Mouse (Mus musculus) intestine, postnatal 0 days (tissue): Measurements from ENCODE around the gene Prkg1. TPM values are rescaled to one million over a fixed set of nuclear protein-coding genes. Genes with fewer than 3 reads are reported as not detected.

Experiments used
- ATAC-seq: fragments of 200-750 bp; cut with Nextera tagmentation; 2 replicates; pipeline ENCODE4 v1.8.0; 2017; ENCODE audit warnings: mild to moderate bottlenecking, moderate TSS enrichment, moderate library complexity
- H3K27ac ChIP-seq: fragments of 300-500 bp; sonication (generic); 2 replicates; pipeline ENCODE4 v1.5.1; 2014; ENCODE audit warnings: mild to moderate bottlenecking, low read depth, low read length, moderate library complexity
- H3K27me3 ChIP-seq: fragments of 300-500 bp; sonication (generic); replicated peaks from 2 replicates; pipeline ENCODE4 v1.6.1; 2014; ENCODE audit warnings: low read length, mixed read lengths; ENCODE audit not compliant: control insufficient read depth, insufficient read depth
- H3K36me3 ChIP-seq: fragments of 300-500 bp; sonication (generic); 2 replicates; pipeline ENCODE4 v1.6.1; 2014; ENCODE audit warnings: mild to moderate bottlenecking, moderate library complexity; ENCODE audit not compliant: control insufficient read depth, insufficient read depth
- H3K4me1 ChIP-seq: fragments of 300-500 bp; sonication (generic); replicated peaks from 2 replicates; pipeline ENCODE4 v1.6.1; 2014; ENCODE audit warnings: antibody characterized with exemption, low read length, mixed read lengths; ENCODE audit not compliant: control insufficient read depth, insufficient read depth
- H3K4me2 ChIP-seq: fragments of 300-500 bp; sonication (generic); replicated peaks from 2 replicates; pipeline ENCODE4 v1.6.1; 2014; ENCODE audit warnings: low read depth, mild to moderate bottlenecking, moderate library complexity
- H3K4me3 ChIP-seq: fragments of 300-500 bp; sonication (generic); 2 replicates; pipeline ENCODE4 v1.5.1; 2014; ENCODE audit warnings: low read depth, low read length
- H3K9ac ChIP-seq: fragments of 300-500 bp; sonication (generic); 2 replicates; pipeline ENCODE4 v1.6.1; 2014; ENCODE audit warnings: mild to moderate bottlenecking, low read depth, low read length
- H3K9me3 ChIP-seq: fragments of 300-500 bp; sonication (generic); 2 replicates; pipeline ENCODE4 v1.6.1; 2016; ENCODE audit warnings: mixed run types; ENCODE audit not compliant: control insufficient read depth
- CTCF ChIP-seq: sonication (generic); IDR thresholded peaks from 2 replicates; pipeline ENCODE4 v1.5.1; 2016; ENCODE audit warnings: low read depth, mild to moderate bottlenecking, control low read depth, antibody characterized with exemption, moderate library complexity
- WGBS: fragments of 180-500 bp; shearing (Covaris S2); extraction: QIAGEN DNeasy Blood & Tissue Kit; methylation state at CpG from one replicate; pipeline ENCODE4 v1.1.7; 2014; 5-methylcytosine and 5-hydroxymethylcytosine counted together
- polyA plus RNA-seq: library from polyadenylated mRNA; unstranded; fragments of >200 nt; fragmentation: Nextera tagmentation; extraction: Ambion mirVana; gene quantifications from 2 replicates; pipeline ENCODE4 v1.2.1, GENCODE M21; 2015

The Prkg1 gene
- polyA plus RNA-seq, 1 experiment from 2014 or later = 4.0 TPM

- no peak overlapping the region for H3K27ac ChIP-seq
- no peaks in the 10 kb centered on the region for H3K4me1 ChIP-seq
- no peak for ATAC-seq
- H3K4me2 ChIP-seq = no peak overlapping the region
- WGBS = 75% methylated on average over 1 of the region's 1 CpGs
- no peak overlapping the region for H3K4me3 ChIP-seq
- no peaks in the 10 kb centered on the region for H3K36me3 ChIP-seq
- no peak for TF ChIP-seq CTCF
- no peak overlapping the region for H3K9ac ChIP-seq
- no peaks in the 10 kb centered on the region for H3K27me3 ChIP-seq
- no peaks in the 10 kb centered on the region for H3K9me3 ChIP-seq
Observed at GRCm38 (mm10) chr19:31444101-31444500, 320.7 kb downstream of the Prkg1 start.

GRCm38 (mm10) chr19:31442311-31442710 lies 322.5 kb downstream of the Prkg1 start:
- Histone ChIP-seq H3K4me1 (no peaks in the 10 kb centered on the region), H3K27me3 (no peaks in the 10 kb centered on the region), H3K27ac (no peak overlapping the region), H3K36me3 (no peaks in the 10 kb centered on the region), H3K9ac (no peak overlapping the region), H3K4me3 (no peak overlapping the region), H3K4me2 (no peak overlapping the region), H3K9me3 (no peaks in the 10 kb centered on the region)
- TF ChIP-seq CTCF = no peak
- WGBS = 68% methylated on average over 3 of the region's 3 CpGs
- no peak for ATAC-seq

GRCm38 (mm10) chr19:31433446-31433845 lies 331.4 kb downstream of the Prkg1 start:
- Histone ChIP-seq H3K4me3 (no peak overlapping the region), H3K27ac (no peak overlapping the region), H3K4me2 (no peak overlapping the region), H3K9ac (no peak overlapping the region), H3K36me3 (no peaks in the 10 kb centered on the region), H3K4me1 (no peaks in the 10 kb centered on the region), H3K9me3 (no peaks in the 10 kb centered on the region), H3K27me3 (no peaks in the 10 kb centered on the region)
- TF ChIP-seq CTCF = no peak
- 89% methylated on average over 1 of the region's 1 CpGs for WGBS
- ATAC-seq = no peak

GRCm38 (mm10) chr19:31431411-31431810 lies 333.4 kb downstream of the Prkg1 start:
- 68% methylated on average over 2 of the region's 2 CpGs for WGBS
- Histone ChIP-seq H3K9me3 (no peaks in the 10 kb centered on the region), H3K4me1 (no peaks in the 10 kb centered on the region), H3K4me3 (no peak overlapping the region), H3K9ac (no peak overlapping the region), H3K36me3 (no peaks in the 10 kb centered on the region), H3K27ac (no peak overlapping the region), H3K27me3 (no peaks in the 10 kb centered on the region), H3K4me2 (no peak overlapping the region)
- ATAC-seq = no peak
- TF ChIP-seq CTCF = no peak

- H3K9me3 ChIP-seq = no peaks in the 10 kb centered on the region
- no peak overlapping the region for H3K9ac ChIP-seq
- ATAC-seq = no peak
- 71% methylated on average over 5 of the region's 5 CpGs for WGBS
- no peaks in the 10 kb centered on the region for H3K4me1 ChIP-seq
- TF ChIP-seq CTCF = peak; percentile 54
- no peaks in the 10 kb centered on the region for H3K27me3 ChIP-seq
- H3K27ac ChIP-seq = no peak overlapping the region
- H3K4me3 ChIP-seq = no peak overlapping the region
- no peak overlapping the region for H3K4me2 ChIP-seq
- no peaks in the 10 kb centered on the region for H3K36me3 ChIP-seq
Observed at GRCm38 (mm10) chr19:31426142-31426541, 338.7 kb downstream of the Prkg1 start.

GRCm38 (mm10) chr19:31425199-31425598 lies 339.6 kb downstream of the Prkg1 start:
- no peak overlapping the region for H3K4me2 ChIP-seq
- no peak for ATAC-seq

GRCm38 (mm10) chr19:31424319-31424718 lies 340.5 kb downstream of the Prkg1 start:
- WGBS = 48% methylated on average over 5 of the region's 5 CpGs
- Histone ChIP-seq H3K27ac (no peak overlapping the region), H3K9me3 (no peaks in the 10 kb centered on the region), H3K4me2 (no peak overlapping the region), H3K4me1 (no peaks in the 10 kb centered on the region), H3K9ac (no peak overlapping the region), H3K36me3 (no peaks in the 10 kb centered on the region), H3K27me3 (no peaks in the 10 kb centered on the region), H3K4me3 (no peak overlapping the region)
- ATAC-seq = no peak
- no peak for TF ChIP-seq CTCF

More at GRCm38 (mm10) chr19:31425199-31425598, 339.6 kb downstream of the Prkg1 start:
- no peaks in the 10 kb centered on the region for H3K36me3 ChIP-seq
- H3K27me3 ChIP-seq = no peaks in the 10 kb centered on the region
- no peak overlapping the region for H3K27ac ChIP-seq
- H3K9ac ChIP-seq = no peak overlapping the region
- 81% methylated on average over 9 of the region's 9 CpGs for WGBS
- no peak overlapping the region for H3K4me3 ChIP-seq
- H3K4me1 ChIP-seq = no peaks in the 10 kb centered on the region
- no peaks in the 10 kb centered on the region for H3K9me3 ChIP-seq
- no peak for TF ChIP-seq CTCF
